Mouse (Mus musculus) kidney, adult 2 months (tissue): Measurements from ENCODE around the gene Wnt7b.

Experiments
- CTCF ChIP-seq: fragments of 200-500 bp; conservative IDR thresholded peaks from 2 replicates; pipeline ENCODE4 v1.5.1; 2011; ENCODE audit warnings: low read depth, mild to moderate bottlenecking, control low read depth, low read length, moderate library complexity, mixed read lengths; ENCODE audit not compliant: insufficient read depth, insufficient read length
- POLR2A ChIP-seq: fragments of 200-500 bp; IDR thresholded peaks from one replicate; pipeline ENCODE4 v1.6.1; 2011; ENCODE audit warnings: low read depth, low read length, control low read depth

DNA sequence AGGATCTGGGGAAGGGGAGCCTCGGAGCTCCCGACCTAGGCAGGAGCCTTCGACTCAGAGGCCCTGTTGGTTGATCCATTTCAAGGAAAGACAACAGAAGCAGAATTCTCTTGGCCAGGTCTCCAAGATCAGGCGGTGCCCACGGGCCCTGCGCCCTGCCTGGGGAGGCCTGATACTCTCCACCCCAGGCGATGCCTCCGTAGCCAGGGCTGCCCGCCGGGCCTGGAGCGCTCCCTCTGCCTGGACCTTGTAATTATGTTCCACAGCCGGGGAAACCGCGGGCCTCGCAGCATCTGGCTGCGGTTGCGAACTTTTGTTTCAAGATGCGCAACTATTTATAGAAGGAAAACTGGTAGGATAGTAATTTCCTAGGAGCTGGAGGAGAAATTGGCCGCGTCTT is 6.2 kb downstream of the Wnt7b start:
- TF ChIP-seq CTCF (no peak), POLR2A (no peak)
